Mouse (Mus musculus) midbrain, embryonic 11.5 days (tissue): ENCODE measurements at regions not wholly inside any gene's neighbourhood (a gene's known extent, or its start where the extent isn't known, plus 50 kb on each side); places are given as distances from the start of the nearest gene placed in this dataset.

Experiments used
- ATAC-seq: fragments of 200-750 bp; cut with Nextera tagmentation; 2 replicates; pipeline ENCODE4 v1.8.0; 2017; ENCODE audit warnings: moderate TSS enrichment, moderate library complexity; ENCODE audit not compliant: low FRiP score
- DNase-seq: peaks from one replicate; pipeline ENCODE4 v3.0.0; 2015; ENCODE audit warnings: low spot score; ENCODE audit errors: missing footprints
- H3K27ac ChIP-seq: fragments of 300-500 bp; sonication (generic); 2 replicates; pipeline ENCODE4 v1.5.1; 2014; ENCODE audit warnings: low read depth, low read length
- H3K27me3 ChIP-seq: fragments of 300-500 bp; sonication (generic); 2 replicates; pipeline ENCODE4 v1.6.1; 2014; ENCODE audit warnings: mild to moderate bottlenecking, low read length, moderate library complexity, mixed read lengths; ENCODE audit not compliant: control insufficient read depth, insufficient read depth
- H3K36me3 ChIP-seq: fragments of 300-500 bp; sonication (generic); 2 replicates; pipeline ENCODE4 v1.6.1; 2014; ENCODE audit warnings: mild to moderate bottlenecking, low read length, moderate library complexity, mixed read lengths; ENCODE audit not compliant: control insufficient read depth, insufficient read depth
- H3K4me1 ChIP-seq: fragments of 300-500 bp; sonication (generic); 2 replicates; pipeline ENCODE4 v1.6.1; 2014; ENCODE audit warnings: low read length; ENCODE audit not compliant: control insufficient read depth, insufficient read depth
- H3K4me2 ChIP-seq: fragments of 300-500 bp; sonication (generic); 2 replicates; pipeline ENCODE4 v1.6.1; 2014; ENCODE audit warnings: mild to moderate bottlenecking, moderate library complexity
- H3K4me3 ChIP-seq: fragments of 300-500 bp; sonication (generic); 2 replicates; pipeline ENCODE4 v1.5.1; 2014; ENCODE audit warnings: low read depth, low read length
- H3K9ac ChIP-seq: fragments of 300-500 bp; sonication (generic); 2 replicates; pipeline ENCODE4 v1.6.1; 2014; ENCODE audit warnings: low read length
- H3K9me3 ChIP-seq: fragments of 300-500 bp; sonication (generic); 2 replicates; pipeline ENCODE4 v1.6.1; 2016; ENCODE audit warnings: low read length; ENCODE audit not compliant: control insufficient read depth
- WGBS: fragments of 180-500 bp; shearing (Covaris S2); extraction: QIAGEN DNeasy Blood & Tissue Kit; methylation state at CpG from one replicate; pipeline ENCODE4 v1.1.7; 2014; 5-methylcytosine and 5-hydroxymethylcytosine counted together

GRCm38 (mm10) chr15:13859193-13859592 lies 685.7 kb upstream of the Cdh6 start:
- DNase-seq (peak; percentile 87), ATAC-seq (0 out of 2 replicates have a peak, but pooled peaks have one; percentile 38)
- Histone ChIP-seq H3K4me3 (no peak overlapping the region), H3K4me1 (no peaks in the 10 kb centered on the region), H3K27me3 (no peaks in the 10 kb centered on the region), H3K27ac (no peak overlapping the region), H3K9ac (no peak overlapping the region), H3K9me3 (no peaks in the 10 kb centered on the region), H3K4me2 (no peak overlapping the region), H3K36me3 (no peaks in the 10 kb centered on the region)
- 92% methylated on average over 1 of the region's 1 CpGs for WGBS

- ATAC-seq = peak; percentile 73
- no peak for DNase-seq
Measured at GRCm38 (mm10) chr15:13854095-13854836, 680.8 kb upstream of the Cdh6 start.

More at GRCm38 (mm10) chr15:13854095-13854836, 680.8 kb upstream of the Cdh6 start:
- no peak overlapping the region for H3K4me2 ChIP-seq
- H3K9me3 ChIP-seq = no peaks in the 10 kb centered on the region
- H3K9ac ChIP-seq = no peak overlapping the region
- 66% methylated on average over 8 of the region's 8 CpGs for WGBS
- H3K4me1 ChIP-seq = no peaks in the 10 kb centered on the region
- H3K27me3 ChIP-seq = no peaks in the 10 kb centered on the region
- no peak overlapping the region for H3K4me3 ChIP-seq
- no peak overlapping the region for H3K27ac ChIP-seq
- H3K36me3 ChIP-seq = no peaks in the 10 kb centered on the region
